Mouse (Mus musculus): Measurements from ENCODE around the gene Coq8a.

DNA sequence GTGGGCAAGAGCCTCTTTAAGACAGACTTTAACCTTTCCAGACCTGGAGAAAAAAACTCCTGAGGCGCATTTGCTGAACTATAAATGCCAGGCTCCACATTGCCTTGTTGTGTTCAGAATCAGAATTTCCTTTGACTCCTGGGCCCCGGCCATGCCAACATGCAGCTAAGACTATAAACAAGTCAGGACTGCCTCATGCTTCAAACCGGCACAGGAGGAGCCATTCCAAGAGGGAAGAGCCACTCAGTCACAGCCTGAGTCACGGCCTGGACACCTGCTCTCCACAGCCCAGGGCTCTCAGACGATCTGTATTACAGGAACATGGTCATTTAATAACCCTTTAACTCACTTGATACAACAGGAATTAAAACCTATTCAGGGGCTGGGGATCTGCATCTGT, 1.3 kb upstream of the Coq8a start:
- TF ChIP-seq CTCF (IDR thresholded peaks at IDR 0.05; ENCODE audit: insufficient read depth, low read length) (no peak), POLR2A (IDR thresholded peaks at IDR 0.05; ENCODE audit: borderline replicate concordance, extremely low read depth, low read depth, low read length) (no peak)

Measured in lung, adult 2 months (tissue).